Mouse (Mus musculus): ENCODE measurements around the gene Olfr430. TPM values are rescaled to one million over a fixed set of nuclear protein-coding genes. Genes with fewer than 3 reads are reported as not detected.

Gene Olfr430
- polyA plus RNA-seq, 1 experiment from 2014 or later: not detected

DNA sequence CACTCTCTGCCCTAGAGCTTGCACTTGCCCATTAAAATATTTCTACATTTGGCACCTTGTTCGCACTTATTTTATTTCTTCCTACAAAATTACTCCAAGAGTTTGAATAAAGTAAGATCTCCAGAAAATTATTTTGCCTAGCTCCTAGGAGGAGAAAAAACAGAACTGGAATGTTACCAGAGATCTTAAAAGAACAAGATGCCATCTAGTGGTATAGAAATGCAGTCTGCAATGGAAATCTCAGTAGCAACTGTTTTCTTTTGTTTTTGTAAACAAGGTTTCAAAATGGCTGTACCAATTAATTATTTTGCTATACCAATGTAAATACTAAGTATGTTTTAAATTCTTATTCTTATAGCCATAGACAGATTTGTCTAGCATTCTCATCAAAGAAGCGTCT, 37.3 kb downstream of the Olfr430 start:
- no peak overlapping the region for H3K4me3 ChIP-seq (ENCODE audit: low read depth, low read length)
- 53% methylated on average over 2 of the region's 2 CpGs for WGBS
- ATAC-seq (ENCODE audit: insufficient number of reproducible peaks, low FRiP score, low TSS enrichment, low read depth): no peak
- H3K4me2 ChIP-seq (ENCODE audit: low read depth, severe bottlenecking): no peak overlapping the region
- H3K36me3 ChIP-seq (ENCODE audit: control insufficient read depth, insufficient read depth, low read length): no peaks in the 10 kb centered on the region
- H3K9ac ChIP-seq (ENCODE audit: low read length): no peak overlapping the region
- no peaks in the 10 kb centered on the region for H3K27me3 ChIP-seq (ENCODE audit: control insufficient read depth, insufficient read depth, low read length)
- no peak overlapping the region for H3K27ac ChIP-seq (replicated peaks; ENCODE audit: low read depth, low read length)
- no peaks in the 10 kb centered on the region for H3K9me3 ChIP-seq (ENCODE audit: control insufficient read depth, low read length)
- no peak for DNase-seq (ENCODE audit: low spot score)
- H3K4me1 ChIP-seq (ENCODE audit: control insufficient read depth, insufficient read depth, low read length): no peaks in the 10 kb centered on the region

DNA sequence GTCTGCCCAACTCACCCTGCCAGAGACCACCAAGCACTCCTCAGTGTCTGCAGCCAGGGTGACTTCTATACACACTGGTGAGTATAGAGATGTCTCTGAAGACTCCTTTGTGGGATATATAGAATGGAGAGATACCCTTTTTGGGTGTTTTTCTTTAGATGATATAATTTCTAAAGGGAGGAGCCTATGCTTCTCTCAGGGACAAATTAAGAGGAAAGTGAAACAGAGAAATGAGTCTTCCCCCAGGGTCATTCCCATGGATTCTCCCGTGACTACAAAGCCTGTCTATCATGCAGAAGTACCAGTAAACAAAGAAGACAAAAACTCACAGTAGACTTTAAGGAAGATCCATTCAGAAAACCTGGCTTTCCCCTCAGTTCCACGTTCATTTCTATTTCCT, 54.7 kb downstream of the Olfr430 start, which contains the start of gene Olfr231:
Gene Olfr231, minus strand, starts transcription at position 101 of the 400 bp plus-strand sequence.
- Histone ChIP-seq H3K9ac (ENCODE audit: low read length) (no peak within 1 kb of the TSS), H3K36me3 (ENCODE audit: control insufficient read depth, insufficient read depth, low read length) (no peaks in the 10 kb centered on the region), H3K27ac (replicated peaks; ENCODE audit: low read depth, low read length) (no peak within 1 kb of the TSS), H3K9me3 (ENCODE audit: control insufficient read depth, low read length) (no peaks in the 10 kb centered on the region), H3K27me3 (ENCODE audit: control insufficient read depth, insufficient read depth, low read length) (no peaks in the 10 kb centered on the region), H3K4me2 (ENCODE audit: low read depth, severe bottlenecking) (no peak within 1 kb of the TSS), H3K4me3 (ENCODE audit: low read depth, low read length) (no peak within 1 kb of the TSS), H3K4me1 (ENCODE audit: control insufficient read depth, insufficient read depth, low read length) (no peaks in the 10 kb centered on the region)
- no peak for DNase-seq (ENCODE audit: low spot score)
- WGBS: 68% methylated on average over 2 of the region's 2 CpGs
- ATAC-seq (ENCODE audit: insufficient number of reproducible peaks, low FRiP score, low TSS enrichment, low read depth): no peak

Other genes with a start within 250 kb of the Olfr430 start
- 0.16 and 0.18 TPM in 2 replicates for gene Ifi211, start 153.6 kb upstream of the Olfr430 start, polyA plus RNA-seq (2014; fragmentation: Nextera tagmentation; extraction: Ambion mirVana)
- gene Mndal, start 124.1 kb upstream of the Olfr430 start, polyA plus RNA-seq (2014; fragmentation: Nextera tagmentation; extraction: Ambion mirVana): 0.32 and 1.3 TPM in 2 replicates
- gene Ifi203, start 123.9 kb upstream of the Olfr430 start, polyA plus RNA-seq (2014; fragmentation: Nextera tagmentation; extraction: Ambion mirVana): 0.04 and 0.24 TPM in 2 replicates
- not detected in 2 replicates for gene Ifi202b, start 83.9 kb upstream of the Olfr430 start, polyA plus RNA-seq (2014; fragmentation: Nextera tagmentation; extraction: Ambion mirVana)
- gene Ifi205, start 34.8 kb upstream of the Olfr430 start, polyA plus RNA-seq (2014; fragmentation: Nextera tagmentation; extraction: Ambion mirVana): not detected in 2 replicates
- not detected in 2 replicates for gene Olfr433, start 25.9 kb upstream of the Olfr430 start, polyA plus RNA-seq (2014; fragmentation: Nextera tagmentation; extraction: Ambion mirVana)
- not detected in 2 replicates for gene Olfr432, start 17.4 kb upstream of the Olfr430 start, polyA plus RNA-seq (2014; fragmentation: Nextera tagmentation; extraction: Ambion mirVana)
- gene Olfr429, start 17.7 kb downstream of the Olfr430 start, polyA plus RNA-seq (2014; fragmentation: Nextera tagmentation; extraction: Ambion mirVana): not detected in 2 replicates
- gene Olfr427, start 30.3 kb downstream of the Olfr430 start, polyA plus RNA-seq (2014; fragmentation: Nextera tagmentation; extraction: Ambion mirVana): not detected in 2 replicates
- gene Olfr231, start 54.6 kb downstream of the Olfr430 start, polyA plus RNA-seq (2014; fragmentation: Nextera tagmentation; extraction: Ambion mirVana): not detected in 2 replicates
- not detected in 2 replicates for gene Olfr424, start 64.9 kb downstream of the Olfr430 start, polyA plus RNA-seq (2014; fragmentation: Nextera tagmentation; extraction: Ambion mirVana)
- gene Olfr420, start 89.0 kb downstream of the Olfr430 start, polyA plus RNA-seq (2014; fragmentation: Nextera tagmentation; extraction: Ambion mirVana): not detected in 2 replicates
- 1.8 and 1.9 TPM in 2 replicates for gene Spta1, start 106.2 kb downstream of the Olfr430 start, polyA plus RNA-seq (2014; fragmentation: Nextera tagmentation; extraction: Ambion mirVana)
- gene Olfr419, start 185.5 kb downstream of the Olfr430 start, polyA plus RNA-seq (2014; fragmentation: Nextera tagmentation; extraction: Ambion mirVana): not detected in 2 replicates